Mouse (Mus musculus): ENCODE measurements around the gene Npr3. TPM values are rescaled to one million over a fixed set of nuclear protein-coding genes. Genes with fewer than 3 reads are reported as not detected.

Gene Npr3
- polyA plus RNA-seq, 1 experiment from 2014 or later, result 6.3 TPM

GRCm38 (mm10) chr15:11906021-11906570 lies 991 bp downstream of the Npr3 start:
- Histone ChIP-seq H3K4me3 (peak overlapping the region; percentile 55), H3K4me2 (replicated peaks) (peak overlapping the region; percentile 91), H3K27me3 (peaks cover 25% of the 10 kb centered on the region), H3K4me1 (peaks cover 28% of the 10 kb centered on the region), H3K36me3 (no peaks in the 10 kb centered on the region), H3K27ac (peak overlapping the region; percentile 7; the same call in 1 of the 2 replicates), H3K9ac (no peak overlapping the region), H3K9me3 (no peaks in the 10 kb centered on the region)
- ATAC-seq (ENCODE audit: insufficient number of reproducible peaks, insufficient read depth, low FRiP score, low TSS enrichment), result no peak; the same call in 1 of the 2 replicates
- 0% methylated on average over 36 of the region's 36 CpGs for WGBS

- H3K9ac ChIP-seq, result peak overlapping the region; percentile 49
- peak overlapping the region; percentile 91 for H3K4me2 ChIP-seq (replicated peaks)
- H3K27me3 ChIP-seq, result peaks cover 30% of the 10 kb centered on the region
- peak overlapping the region; percentile 47 for H3K27ac ChIP-seq
- no peaks in the 10 kb centered on the region for H3K36me3 ChIP-seq
- H3K4me1 ChIP-seq, result peaks cover 28% of the 10 kb centered on the region
- ATAC-seq (ENCODE audit: insufficient number of reproducible peaks, insufficient read depth, low FRiP score, low TSS enrichment), result no peak
- no peaks in the 10 kb centered on the region for H3K9me3 ChIP-seq
- H3K4me3 ChIP-seq, result peak overlapping the region; percentile 55
- under 1% methylated on average over 90 of the region's 90 CpGs for WGBS
These were observed 2.0 kb downstream of the Npr3 start for GRCm38 (mm10) chr15:11904848-11905672.

- under 1% methylated on average over 48 of the region's 48 CpGs for WGBS
- no peak for ATAC-seq (ENCODE audit: insufficient number of reproducible peaks, insufficient read depth, low FRiP score, low TSS enrichment)
- H3K9me3 ChIP-seq, result no peaks in the 10 kb centered on the region
- peak overlapping the region; percentile 55 for H3K4me3 ChIP-seq
- H3K4me2 ChIP-seq (replicated peaks), result peak overlapping the region; percentile 91
- no peaks in the 10 kb centered on the region for H3K36me3 ChIP-seq
- H3K27me3 ChIP-seq, result peaks cover 30% of the 10 kb centered on the region
- no peak overlapping the region; the same call in 1 of the 2 replicates for H3K27ac ChIP-seq
- peak overlapping the region; percentile 49 for H3K9ac ChIP-seq
- peaks cover 28% of the 10 kb centered on the region for H3K4me1 ChIP-seq
These were observed 2.8 kb downstream of the Npr3 start for GRCm38 (mm10) chr15:11904043-11904847.

- H3K9ac ChIP-seq, result peak overlapping the region; percentile 49
- no peaks in the 10 kb centered on the region for H3K36me3 ChIP-seq
- no peak overlapping the region for H3K27ac ChIP-seq
- WGBS, result 2% methylated on average over 34 of the region's 34 CpGs
- ATAC-seq (ENCODE audit: insufficient number of reproducible peaks, insufficient read depth, low FRiP score, low TSS enrichment), result no peak
- H3K4me2 ChIP-seq (replicated peaks), result peak overlapping the region; percentile 91
- H3K4me1 ChIP-seq, result peaks cover 27% of the 10 kb centered on the region
- H3K4me3 ChIP-seq, result peak overlapping the region; percentile 55
- H3K9me3 ChIP-seq, result no peaks in the 10 kb centered on the region
- H3K27me3 ChIP-seq, result peaks cover 30% of the 10 kb centered on the region
These were observed 3.7 kb downstream of the Npr3 start for GRCm38 (mm10) chr15:11903196-11904042.

GRCm38 (mm10) chr15:11897617-11898016 lies 9.5 kb downstream of the Npr3 start:
- Histone ChIP-seq H3K4me3 (no peak overlapping the region), H3K9me3 (no peaks in the 10 kb centered on the region), H3K9ac (no peak overlapping the region), H3K27ac (no peak overlapping the region), H3K4me2 (replicated peaks) (no peak overlapping the region), H3K4me1 (no peaks in the 10 kb centered on the region), H3K27me3 (peaks cover 5% of the 10 kb centered on the region; the same call in 1 of the 2 replicates), H3K36me3 (no peaks in the 10 kb centered on the region)
- 93% methylated on average over 8 of the region's 8 CpGs for WGBS
- no peak for ATAC-seq (ENCODE audit: insufficient number of reproducible peaks, insufficient read depth, low FRiP score, low TSS enrichment)

GRCm38 (mm10) chr15:11897162-11897561 lies 9.9 kb downstream of the Npr3 start:
- H3K4me2 ChIP-seq (replicated peaks), result no peak overlapping the region
- WGBS, result 79% methylated on average over 5 of the region's 5 CpGs
- no peaks in the 10 kb centered on the region for H3K9me3 ChIP-seq
- no peak for ATAC-seq (ENCODE audit: insufficient number of reproducible peaks, insufficient read depth, low FRiP score, low TSS enrichment)
- no peaks in the 10 kb centered on the region for H3K4me1 ChIP-seq
- no peaks in the 10 kb centered on the region for H3K36me3 ChIP-seq
- H3K27me3 ChIP-seq, result 0 out of 2 replicates have a peak, but pooled peaks cover 5% of the 10 kb centered on the region
- H3K4me3 ChIP-seq, result no peak overlapping the region
- no peak overlapping the region for H3K9ac ChIP-seq
- H3K27ac ChIP-seq, result no peak overlapping the region

- no peak for ATAC-seq (ENCODE audit: insufficient number of reproducible peaks, insufficient read depth, low FRiP score, low TSS enrichment)
- Histone ChIP-seq H3K27me3 (no peaks in the 10 kb centered on the region), H3K9ac (no peak overlapping the region), H3K4me2 (replicated peaks) (no peak overlapping the region), H3K36me3 (no peaks in the 10 kb centered on the region), H3K9me3 (no peaks in the 10 kb centered on the region), H3K4me1 (no peaks in the 10 kb centered on the region), H3K4me3 (no peak overlapping the region), H3K27ac (no peak overlapping the region)
- WGBS, result 82% methylated on average over 9 of the region's 9 CpGs
These were observed 13.1 kb downstream of the Npr3 start for GRCm38 (mm10) chr15:11893969-11894368.

GRCm38 (mm10) chr15:11891395-11891794 lies 15.7 kb downstream of the Npr3 start:
- no peak overlapping the region for H3K4me3 ChIP-seq
- no peak overlapping the region for H3K4me2 ChIP-seq (replicated peaks)
- no peaks in the 10 kb centered on the region for H3K27me3 ChIP-seq
- 54% methylated on average over 3 of the region's 3 CpGs for WGBS
- no peaks in the 10 kb centered on the region for H3K36me3 ChIP-seq
- ATAC-seq (ENCODE audit: insufficient number of reproducible peaks, insufficient read depth, low FRiP score, low TSS enrichment), result no peak
- no peaks in the 10 kb centered on the region for H3K9me3 ChIP-seq
- H3K9ac ChIP-seq, result no peak overlapping the region
- no peak overlapping the region for H3K27ac ChIP-seq
- H3K4me1 ChIP-seq, result no peaks in the 10 kb centered on the region

- no peak for ATAC-seq (ENCODE audit: insufficient number of reproducible peaks, insufficient read depth, low FRiP score, low TSS enrichment)
- WGBS, result 63% methylated on average over 10 of the region's 10 CpGs
- no peak overlapping the region for H3K27ac ChIP-seq
These were observed 24.4 kb downstream of the Npr3 start for GRCm38 (mm10) chr15:11882508-11883205.

GRCm38 (mm10) chr15:11881822-11882221 lies 25.3 kb downstream of the Npr3 start:
- H3K27me3 ChIP-seq, result no peaks in the 10 kb centered on the region
- H3K27ac ChIP-seq, result no peak overlapping the region
- 87% methylated on average over 6 of the region's 6 CpGs for WGBS
- no peaks in the 10 kb centered on the region for H3K4me1 ChIP-seq
- no peaks in the 10 kb centered on the region for H3K36me3 ChIP-seq
- no peak overlapping the region for H3K4me3 ChIP-seq
- no peak overlapping the region for H3K9ac ChIP-seq
- H3K9me3 ChIP-seq, result no peaks in the 10 kb centered on the region
- no peak overlapping the region for H3K4me2 ChIP-seq (replicated peaks)
- no peak for ATAC-seq (ENCODE audit: insufficient number of reproducible peaks, insufficient read depth, low FRiP score, low TSS enrichment)

More at GRCm38 (mm10) chr15:11882508-11883205, 24.4 kb downstream of the Npr3 start:
- no peak overlapping the region for H3K9ac ChIP-seq
- H3K4me1 ChIP-seq, result no peaks in the 10 kb centered on the region
- no peak overlapping the region for H3K4me2 ChIP-seq (replicated peaks)
- H3K36me3 ChIP-seq, result no peaks in the 10 kb centered on the region
- no peaks in the 10 kb centered on the region for H3K9me3 ChIP-seq
- H3K27me3 ChIP-seq, result no peaks in the 10 kb centered on the region
- H3K4me3 ChIP-seq, result no peak overlapping the region
